Mouse (Mus musculus) limb, embryonic 14.5 days (tissue): Measurements from ENCODE around the gene Tor4a. TPM values are rescaled to one million over a fixed set of nuclear protein-coding genes. Genes with fewer than 3 reads are reported as not detected.

ENCODE experiments used
- ATAC-seq: fragments of 200-750 bp; cut with Nextera tagmentation; 2 replicates; pipeline ENCODE4 v1.8.0; 2017; ENCODE audit warnings: low read depth, moderate number of reproducible peaks, moderate TSS enrichment; ENCODE audit not compliant: low FRiP score
- DNase-seq: peaks from one replicate; pipeline ENCODE4 v3.0.0-alpha.2; 2015; ENCODE audit warnings: low spot score
- H3K27ac ChIP-seq: fragments of 300-500 bp; sonication (generic); replicated peaks from 2 replicates; pipeline ENCODE4 v1.5.1; 2014; ENCODE audit warnings: low read depth, mild to moderate bottlenecking, low read length, moderate library complexity, mixed read lengths
- H3K27me3 ChIP-seq: fragments of 300-500 bp; sonication (generic); 2 replicates; pipeline ENCODE4 v1.6.1; 2014; ENCODE audit warnings: low read length, mixed read lengths; ENCODE audit not compliant: control insufficient read depth, insufficient read depth
- H3K36me3 ChIP-seq: fragments of 300-500 bp; sonication (generic); 2 replicates; pipeline ENCODE4 v1.6.1; 2014; ENCODE audit warnings: mild to moderate bottlenecking, low read length, moderate library complexity, mixed read lengths; ENCODE audit not compliant: control insufficient read depth, insufficient read depth
- H3K4me1 ChIP-seq: fragments of 300-500 bp; sonication (generic); 2 replicates; pipeline ENCODE4 v1.6.1; 2014; ENCODE audit warnings: antibody characterized with exemption, low read length, mixed read lengths; ENCODE audit not compliant: control insufficient read depth, insufficient read depth
- H3K4me2 ChIP-seq: fragments of 300-500 bp; sonication (generic); replicated peaks from 2 replicates; pipeline ENCODE4 v1.6.1; 2014; ENCODE audit warnings: low read depth, mild to moderate bottlenecking, low read length, moderate library complexity; ENCODE audit not compliant: severe bottlenecking
- H3K4me3 ChIP-seq: fragments of 300-500 bp; sonication (generic); replicated peaks from 2 replicates; pipeline ENCODE4 v1.5.1; 2014; ENCODE audit warnings: low read length
- H3K9ac ChIP-seq: fragments of 300-500 bp; sonication (generic); 2 replicates; pipeline ENCODE4 v1.6.1; 2014; ENCODE audit warnings: mild to moderate bottlenecking, low read depth, low read length, moderate library complexity; ENCODE audit not compliant: severe bottlenecking
- H3K9me3 ChIP-seq: fragments of 300-500 bp; sonication (generic); 2 replicates; pipeline ENCODE4 v1.6.1; 2016; ENCODE audit warnings: low read length; ENCODE audit not compliant: control insufficient read depth
- POLR2A ChIP-seq: fragments of 200-500 bp; IDR thresholded peaks from 2 replicates; pipeline ENCODE4 v1.8.0; 2012; ENCODE audit warnings: inconsistent platforms, mild to moderate bottlenecking, moderate library complexity, borderline replicate concordance; ENCODE audit not compliant: insufficient read depth, insufficient read length; ENCODE audit errors: extremely low read depth
- WGBS: fragments of 180-500 bp; shearing (Covaris S2); extraction: QIAGEN DNeasy Blood & Tissue Kit; methylation state at CpG from one replicate; pipeline ENCODE4 v1.1.7; 2014; 5-methylcytosine and 5-hydroxymethylcytosine counted together
- polyA plus RNA-seq, 2 experiments: library from polyadenylated mRNA; depleted of rRNA in 1 of 2; stranded (reverse) in 1 of 2; unstranded in 1 of 2; fragments of >200 nt; fragmentation: Nextera tagmentation in 1 of 2; extraction: Ambion mirVana in 1 of 2; gene quantifications; 2 replicates each; pipeline versions ENCODE4 v1.2.1 to v1.2.3; 2012 to 2014

The Tor4a gene
- polyA plus RNA-seq, 2 experiments: 5.9 to 8.1 TPM

DNA sequence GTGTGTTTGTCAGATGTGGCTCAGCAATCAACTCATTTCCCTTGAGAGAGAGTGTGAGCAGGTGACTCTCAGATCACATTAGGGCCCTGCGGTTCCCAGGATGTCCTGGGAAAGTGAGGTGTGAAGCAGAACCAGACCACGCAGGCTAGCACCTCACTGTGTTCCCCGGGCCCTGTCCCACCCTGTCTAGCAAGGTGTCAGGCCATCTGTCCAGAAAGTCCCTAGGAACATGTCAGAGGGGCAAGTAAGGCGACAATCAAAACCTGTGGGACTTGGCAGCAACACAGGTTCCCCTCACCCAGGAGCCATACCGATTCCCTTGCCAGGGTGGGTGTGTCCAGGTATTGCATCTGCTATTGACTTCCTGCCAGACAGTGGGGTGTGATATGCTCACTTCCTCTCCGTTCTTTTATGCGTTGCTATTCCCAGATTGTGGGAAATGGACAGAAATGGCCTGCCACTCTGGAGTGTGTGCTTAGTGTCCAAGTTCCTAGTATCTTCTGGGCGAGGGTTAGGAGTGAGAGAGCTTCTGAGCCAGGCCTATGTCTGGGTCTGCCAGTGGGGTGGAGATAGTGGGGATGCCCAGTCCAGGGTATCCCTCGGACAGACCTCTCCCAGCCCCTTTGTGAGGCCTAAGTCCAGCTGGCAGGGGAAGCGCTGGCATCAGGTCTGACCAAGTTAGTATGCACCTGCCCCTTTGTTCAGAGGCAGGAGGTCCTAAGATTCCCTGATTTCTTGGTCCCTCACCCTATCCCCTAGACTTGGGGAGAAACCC, 26.2 kb downstream of the Tor4a start:
- H3K4me2 ChIP-seq: no peak overlapping the region
- no peak overlapping the region for H3K9ac ChIP-seq
- peaks cover 5% of the 10 kb centered on the region for H3K4me1 ChIP-seq
- H3K27ac ChIP-seq: no peak overlapping the region
- H3K36me3 ChIP-seq: no peaks in the 10 kb centered on the region
- H3K9me3 ChIP-seq: no peaks in the 10 kb centered on the region
- no peaks in the 10 kb centered on the region for H3K27me3 ChIP-seq
- DNase-seq: no peak
- 53% methylated on average over 10 of the region's 10 CpGs for WGBS
- H3K4me3 ChIP-seq: no peak overlapping the region
- no peak for TF ChIP-seq POLR2A
- ATAC-seq: no peak

DNA sequence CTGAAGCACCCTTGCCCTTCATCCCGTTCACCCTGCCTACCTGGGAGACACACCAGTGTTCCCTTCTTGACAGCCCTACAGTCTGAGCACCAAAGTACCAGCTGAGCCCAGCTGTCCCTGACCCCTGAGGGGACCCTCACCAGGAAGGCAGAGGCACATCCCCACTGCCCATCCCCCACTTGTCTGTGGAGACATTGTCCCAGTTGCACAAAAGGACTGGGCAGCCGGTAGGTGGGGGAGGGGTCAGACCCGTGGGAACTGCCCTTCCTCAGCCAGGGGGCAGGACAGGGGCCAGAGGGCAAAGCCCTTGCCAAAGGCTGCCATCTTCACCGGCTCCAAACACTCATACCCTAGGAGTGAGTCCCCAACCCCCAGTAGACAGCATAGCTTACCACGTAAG, 26.9 kb downstream of the Tor4a start:
- H3K27ac ChIP-seq: no peak overlapping the region
- no peaks in the 10 kb centered on the region for H3K27me3 ChIP-seq
- no peak overlapping the region for H3K9ac ChIP-seq
- peaks cover 5% of the 10 kb centered on the region for H3K4me1 ChIP-seq
- no peak for ATAC-seq
- H3K4me3 ChIP-seq: no peak overlapping the region
- WGBS: 30% methylated on average over 5 of the region's 5 CpGs
- no peak for DNase-seq
- H3K36me3 ChIP-seq: no peaks in the 10 kb centered on the region
- no peak overlapping the region for H3K4me2 ChIP-seq
- TF ChIP-seq POLR2A: no peak
- no peaks in the 10 kb centered on the region for H3K9me3 ChIP-seq

DNA sequence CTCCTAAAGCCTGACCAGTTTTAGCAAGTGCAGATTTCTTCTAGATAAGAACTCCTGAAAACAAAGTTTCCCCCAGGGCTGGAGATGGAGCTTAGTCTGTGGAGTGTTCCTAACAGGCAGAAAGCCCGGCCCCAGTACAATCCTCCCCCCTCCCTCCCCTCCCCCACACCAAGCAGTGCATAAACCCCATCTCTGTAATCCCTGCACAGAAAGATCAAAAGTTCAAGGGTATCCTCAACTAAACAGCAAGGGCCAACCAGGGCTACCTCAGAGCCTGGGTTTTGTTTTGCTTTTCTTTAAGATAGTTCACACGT, 28.1 kb downstream of the Tor4a start:
- no peak for TF ChIP-seq POLR2A
- peak overlapping the region; percentile 52; the same call in 1 of the 2 replicates for H3K9ac ChIP-seq
- H3K27ac ChIP-seq: no peak overlapping the region
- no peaks in the 10 kb centered on the region for H3K36me3 ChIP-seq
- peak overlapping the region; percentile 46 for H3K4me3 ChIP-seq
- peaks cover 8% of the 10 kb centered on the region for H3K4me1 ChIP-seq
- H3K9me3 ChIP-seq: no peaks in the 10 kb centered on the region
- 9% methylated on average over 2 of the region's 2 CpGs for WGBS
- DNase-seq: no peak
- H3K27me3 ChIP-seq: no peaks in the 10 kb centered on the region
- H3K4me2 ChIP-seq: peak overlapping the region; percentile 66
- 0 out of 2 replicates have a peak, but pooled peaks have one; percentile 6 for ATAC-seq

DNA sequence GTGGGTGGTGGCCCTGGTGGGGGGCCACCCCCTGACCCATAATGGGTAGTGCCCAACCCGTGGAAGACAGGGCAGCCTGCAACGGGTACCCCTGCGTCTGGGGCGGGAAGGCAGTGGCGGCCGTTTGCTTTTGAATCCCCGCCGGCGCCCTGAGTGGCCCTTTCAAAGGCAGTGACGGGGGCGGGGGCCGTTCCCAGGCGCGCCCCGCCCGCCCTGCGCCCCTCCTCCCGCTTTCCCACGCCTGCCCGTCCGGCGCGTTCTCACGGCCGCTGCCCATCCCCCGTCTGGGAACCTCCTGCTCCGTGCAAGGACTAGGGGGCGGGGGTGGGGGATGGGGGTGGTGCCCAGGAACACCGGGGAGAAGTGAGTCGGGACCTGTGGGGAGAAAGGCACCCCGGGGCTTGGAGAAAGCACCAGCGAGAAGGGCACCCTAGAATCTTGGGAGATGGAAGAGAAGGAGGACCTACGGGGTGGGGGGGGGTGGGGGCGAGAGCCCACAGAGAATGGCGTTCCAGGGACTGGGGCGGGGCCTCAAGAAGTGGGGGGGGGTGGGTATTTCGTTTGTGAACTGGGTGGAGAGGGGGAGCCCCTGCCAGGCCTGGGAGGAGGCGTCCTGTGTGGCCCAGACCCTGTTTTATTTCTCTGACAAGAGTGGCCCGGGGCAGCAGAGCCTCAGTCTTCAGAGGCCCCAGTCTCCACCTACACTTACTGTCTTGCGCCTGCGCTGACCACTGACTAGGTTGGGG, 28.6 kb downstream of the Tor4a start:
- Histone ChIP-seq H3K4me1 (peaks cover 13% of the 10 kb centered on the region), H3K4me2 (peak overlapping the region; percentile 66), H3K27ac (no peak overlapping the region; the same call in 1 of the 2 replicates), H3K9me3 (no peaks in the 10 kb centered on the region), H3K36me3 (no peaks in the 10 kb centered on the region), H3K27me3 (no peaks in the 10 kb centered on the region), H3K4me3 (peak overlapping the region; percentile 46), H3K9ac (peak overlapping the region; percentile 52)
- DNase-seq (peak; percentile 58), ATAC-seq (peak; percentile 54)
- 2% methylated on average over 16 of the region's 41 CpGs for WGBS
- TF ChIP-seq POLR2A: no peak

DNA sequence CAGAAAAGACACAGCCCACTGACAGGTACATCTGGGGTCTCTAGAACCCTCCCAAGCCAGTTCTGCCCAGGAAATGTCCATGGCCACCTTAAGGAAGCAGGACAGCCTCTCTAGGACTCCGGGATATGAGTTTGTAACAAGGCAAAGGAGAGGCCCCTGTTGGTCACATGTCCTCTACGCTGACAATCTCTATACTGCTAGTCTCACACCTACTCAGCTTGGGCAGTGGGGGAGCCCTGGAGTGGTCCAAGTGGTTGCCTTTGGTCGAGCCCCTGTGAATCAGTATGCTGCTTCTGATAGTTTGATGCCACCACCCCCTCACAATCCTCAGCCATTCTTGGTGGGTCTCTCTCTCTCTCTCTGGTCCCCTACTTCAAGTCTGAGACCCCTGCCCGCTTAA, 29.2 kb downstream of the Tor4a start:
- Histone ChIP-seq H3K36me3 (no peaks in the 10 kb centered on the region), H3K27ac (no peak overlapping the region), H3K27me3 (no peaks in the 10 kb centered on the region), H3K4me3 (peak overlapping the region; percentile 46), H3K4me2 (peak overlapping the region; percentile 66), H3K4me1 (peaks cover 13% of the 10 kb centered on the region), H3K9me3 (no peaks in the 10 kb centered on the region), H3K9ac (peak overlapping the region; percentile 52; the same call in 1 of the 2 replicates)
- DNase-seq (no peak), ATAC-seq (no peak)
- no peak for TF ChIP-seq POLR2A
- WGBS: 16% methylated on average over 4 of the region's 4 CpGs
